Mouse (Mus musculus): ENCODE results near the gene Psmb11.

- TF ChIP-seq CTCF (IDR thresholded peaks at IDR 0.05; ENCODE audit: low read depth) (no peak), EP300 (IDR thresholded peaks at IDR 0.05; ENCODE audit: low read depth) (no peak)
Measured at GRCm38 (mm10) chr14:54674317-54674716, 53.1 kb downstream of the Psmb11 start.
